Mouse (Mus musculus): ENCODE measurements at regions not wholly inside any gene's neighbourhood (a gene's known extent, or its start where the extent isn't known, plus 50 kb on each side); places are given as distances from the start of the nearest gene placed in this dataset.
A peak's percentile ranks its signal among the peaks of the same experiment; 100 is the strongest.

DNA sequence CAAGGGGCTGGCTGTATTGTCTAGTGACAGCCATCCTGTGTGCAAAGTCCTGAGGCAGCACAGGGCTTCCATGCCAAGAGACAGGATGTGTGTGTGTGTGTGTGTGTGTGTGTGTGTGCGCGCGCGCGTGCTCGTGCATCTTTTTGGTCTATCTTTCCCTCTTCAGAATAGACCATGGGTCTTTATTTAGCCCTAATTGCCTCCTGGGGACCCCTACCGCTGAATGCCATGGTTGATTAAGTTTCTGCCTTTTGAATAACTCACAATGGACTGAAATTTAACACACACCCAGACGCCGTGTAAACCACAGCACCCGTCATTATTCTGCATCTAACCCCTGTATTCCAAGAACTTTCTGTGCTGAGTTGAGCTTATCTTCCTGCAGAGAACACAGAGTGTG, 435.2 kb upstream of the Kcnab2 start:
- H3K27ac ChIP-seq (replicated peaks; ENCODE audit: insufficient read depth, low read depth, low read length), result no peak overlapping the region
- no peak overlapping the region for H3K9ac ChIP-seq (ENCODE audit: low read depth, low read length)
- 90% methylated on average over 10 of the region's 10 CpGs for WGBS
- H3K36me3 ChIP-seq (ENCODE audit: control insufficient read depth, insufficient read depth, low read length), result no peaks in the 10 kb centered on the region
- H3K27me3 ChIP-seq (ENCODE audit: control insufficient read depth, insufficient read depth, low read length), result no peaks in the 10 kb centered on the region
- no peaks in the 10 kb centered on the region for H3K4me1 ChIP-seq (ENCODE audit: control insufficient read depth, insufficient read depth, low read length)
- no peak overlapping the region for H3K4me3 ChIP-seq (ENCODE audit: insufficient read depth, low read depth, low read length)
- no peak for DNase-seq (ENCODE audit: extremely low read depth, low read depth, low spot score)
- H3K79me2 ChIP-seq (ENCODE audit: control insufficient read depth, insufficient read depth, low read length), result no peaks in the 10 kb centered on the region
- TF ChIP-seq CTCF (IDR thresholded peaks at IDR 0.05; ENCODE audit: low read depth, low read length) (no peak), POLR2A (IDR thresholded peaks at IDR 0.05; ENCODE audit: extremely low read depth, insufficient read depth, low read length) (no peak)

DNA sequence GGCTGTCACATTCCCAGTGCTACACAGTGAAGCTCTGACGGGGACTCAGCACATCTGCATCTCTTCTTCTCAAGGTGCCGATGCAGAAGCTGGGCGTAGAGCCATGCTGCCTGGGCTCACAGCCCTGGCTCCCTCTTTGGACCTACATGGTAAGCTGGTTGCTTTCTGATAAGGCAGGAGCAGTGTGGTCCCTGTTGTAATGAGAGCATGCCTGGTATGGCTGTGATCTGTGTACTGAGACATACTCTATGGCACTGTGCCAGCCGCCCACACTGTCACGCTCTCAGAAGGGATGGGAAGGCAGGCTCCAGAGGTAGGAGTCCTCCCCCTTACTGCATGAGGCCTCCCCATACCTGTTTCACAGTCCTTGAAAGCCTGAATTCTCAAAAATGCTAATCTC, 430.6 kb upstream of the Kcnab2 start:
- DNase-seq (ENCODE audit: extremely low read depth, low read depth, low spot score), result no peak
- Histone ChIP-seq H3K4me1 (ENCODE audit: control insufficient read depth, insufficient read depth, low read length) (no peaks in the 10 kb centered on the region), H3K27me3 (ENCODE audit: control insufficient read depth, insufficient read depth, low read length) (no peaks in the 10 kb centered on the region), H3K4me3 (ENCODE audit: insufficient read depth, low read depth, low read length) (no peak overlapping the region), H3K79me2 (ENCODE audit: control insufficient read depth, insufficient read depth, low read length) (no peaks in the 10 kb centered on the region), H3K27ac (replicated peaks; ENCODE audit: insufficient read depth, low read depth, low read length) (no peak overlapping the region), H3K9ac (ENCODE audit: low read depth, low read length) (no peak overlapping the region), H3K36me3 (ENCODE audit: control insufficient read depth, insufficient read depth, low read length) (no peaks in the 10 kb centered on the region)
- TF ChIP-seq CTCF (IDR thresholded peaks at IDR 0.05; ENCODE audit: low read depth, low read length) (no peak), POLR2A (IDR thresholded peaks at IDR 0.05; ENCODE audit: extremely low read depth, insufficient read depth, low read length) (no peak)
- WGBS, result 76% methylated on average over 5 of the region's 5 CpGs

GRCm38 (mm10) chr4:152902851-152903250, 425.2 kb upstream of the Kcnab2 start:
- H3K79me2 ChIP-seq (ENCODE audit: control insufficient read depth, insufficient read depth, low read length), result no peaks in the 10 kb centered on the region
- 86% methylated on average over 11 of the region's 11 CpGs for WGBS
- H3K9ac ChIP-seq (ENCODE audit: low read depth, low read length), result no peak overlapping the region
- no peak overlapping the region for H3K27ac ChIP-seq (replicated peaks; ENCODE audit: insufficient read depth, low read depth, low read length)
- no peak for DNase-seq (ENCODE audit: extremely low read depth, low read depth, low spot score)
- no peak overlapping the region for H3K4me3 ChIP-seq (ENCODE audit: insufficient read depth, low read depth, low read length)
- no peaks in the 10 kb centered on the region for H3K4me1 ChIP-seq (ENCODE audit: control insufficient read depth, insufficient read depth, low read length)
- H3K27me3 ChIP-seq (ENCODE audit: control insufficient read depth, insufficient read depth, low read length), result no peaks in the 10 kb centered on the region
- no peaks in the 10 kb centered on the region for H3K36me3 ChIP-seq (ENCODE audit: control insufficient read depth, insufficient read depth, low read length)
- TF ChIP-seq CTCF (IDR thresholded peaks at IDR 0.05; ENCODE audit: low read depth, low read length) (no peak), POLR2A (IDR thresholded peaks at IDR 0.05; ENCODE audit: extremely low read depth, insufficient read depth, low read length) (no peak)

DNA sequence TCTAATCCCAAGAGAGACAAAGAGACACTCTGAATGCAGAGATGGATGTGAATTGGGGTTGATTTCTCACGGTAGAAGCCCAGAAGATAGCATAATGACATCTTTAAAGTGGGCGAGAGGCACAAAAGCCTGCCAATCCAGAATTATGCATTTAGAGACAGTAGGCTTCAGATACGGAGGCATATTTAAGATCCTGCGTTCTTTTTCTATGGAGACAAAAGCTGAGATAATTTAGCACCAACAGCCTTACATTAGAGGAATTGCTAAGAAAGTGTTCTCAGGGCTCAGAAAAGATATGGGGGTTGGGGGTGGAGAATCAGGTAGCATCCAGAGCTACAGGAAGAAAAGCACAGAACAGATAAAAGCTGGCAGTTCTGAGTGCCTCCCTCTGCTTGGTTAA, 422.4 kb upstream of the Kcnab2 start:
- 83% methylated on average over 4 of the region's 4 CpGs for WGBS
- TF ChIP-seq POLR2A (IDR thresholded peaks at IDR 0.05; ENCODE audit: extremely low read depth, insufficient read depth, low read length) (no peak), CTCF (IDR thresholded peaks at IDR 0.05; ENCODE audit: low read depth, low read length) (no peak)
- no peak overlapping the region for H3K27ac ChIP-seq (replicated peaks; ENCODE audit: insufficient read depth, low read depth, low read length)

DNA sequence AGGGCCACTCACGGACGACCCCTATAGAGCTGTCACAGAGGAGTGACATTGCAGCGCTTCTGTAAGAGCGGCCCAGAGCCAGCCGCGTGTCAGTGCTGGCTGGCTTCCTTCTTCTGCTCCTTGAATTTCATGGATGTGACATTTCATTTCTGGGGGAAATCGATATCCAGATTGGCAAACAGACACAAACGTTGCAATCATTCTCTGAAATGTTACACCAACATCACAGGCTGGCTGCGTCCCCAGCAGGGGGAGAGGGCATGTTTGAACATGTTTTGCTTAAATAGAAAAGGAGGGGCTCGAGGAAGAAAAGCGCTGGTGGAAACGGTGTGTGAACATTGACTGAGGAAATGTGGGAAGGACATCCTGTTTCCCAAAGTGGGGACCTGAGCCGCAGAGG, 417.4 kb upstream of the Kcnab2 start:
- peak overlapping the region; percentile 53; the same call in 1 of the 2 replicates for H3K27ac ChIP-seq (replicated peaks; ENCODE audit: insufficient read depth, low read depth, low read length)
- DNase-seq (ENCODE audit: extremely low read depth, low read depth, low spot score), result peak; percentile 92
- H3K4me1 ChIP-seq (ENCODE audit: control insufficient read depth, insufficient read depth, low read length), result peaks cover 17% of the 10 kb centered on the region
- no peaks in the 10 kb centered on the region for H3K27me3 ChIP-seq (ENCODE audit: control insufficient read depth, insufficient read depth, low read length)
- no peaks in the 10 kb centered on the region for H3K79me2 ChIP-seq (ENCODE audit: control insufficient read depth, insufficient read depth, low read length)
- H3K9ac ChIP-seq (ENCODE audit: low read depth, low read length), result peak overlapping the region; percentile 33; the same call in 1 of the 2 replicates
- WGBS, result 20% methylated on average over 13 of the region's 13 CpGs
- H3K4me3 ChIP-seq (ENCODE audit: insufficient read depth, low read depth, low read length), result no peak overlapping the region
- no peaks in the 10 kb centered on the region for H3K36me3 ChIP-seq (ENCODE audit: control insufficient read depth, insufficient read depth, low read length)
- 0 out of 2 replicates have a peak, but pooled peaks have one; percentile 10 for TF ChIP-seq CTCF (IDR thresholded peaks at IDR 0.05; ENCODE audit: low read depth, low read length)
- TF ChIP-seq POLR2A (IDR thresholded peaks at IDR 0.05; ENCODE audit: extremely low read depth, insufficient read depth, low read length), result no peak

More for the DNA sequence above, 422.4 kb upstream of the Kcnab2 start:
- H3K27me3 ChIP-seq (ENCODE audit: control insufficient read depth, insufficient read depth, low read length), result no peaks in the 10 kb centered on the region
- no peak overlapping the region for H3K4me3 ChIP-seq (ENCODE audit: insufficient read depth, low read depth, low read length)
- DNase-seq (ENCODE audit: extremely low read depth, low read depth, low spot score), result no peak
- H3K79me2 ChIP-seq (ENCODE audit: control insufficient read depth, insufficient read depth, low read length), result no peaks in the 10 kb centered on the region
- H3K36me3 ChIP-seq (ENCODE audit: control insufficient read depth, insufficient read depth, low read length), result no peaks in the 10 kb centered on the region
- no peak overlapping the region for H3K9ac ChIP-seq (ENCODE audit: low read depth, low read length)
- H3K4me1 ChIP-seq (ENCODE audit: control insufficient read depth, insufficient read depth, low read length), result peaks cover 9% of the 10 kb centered on the region

DNA sequence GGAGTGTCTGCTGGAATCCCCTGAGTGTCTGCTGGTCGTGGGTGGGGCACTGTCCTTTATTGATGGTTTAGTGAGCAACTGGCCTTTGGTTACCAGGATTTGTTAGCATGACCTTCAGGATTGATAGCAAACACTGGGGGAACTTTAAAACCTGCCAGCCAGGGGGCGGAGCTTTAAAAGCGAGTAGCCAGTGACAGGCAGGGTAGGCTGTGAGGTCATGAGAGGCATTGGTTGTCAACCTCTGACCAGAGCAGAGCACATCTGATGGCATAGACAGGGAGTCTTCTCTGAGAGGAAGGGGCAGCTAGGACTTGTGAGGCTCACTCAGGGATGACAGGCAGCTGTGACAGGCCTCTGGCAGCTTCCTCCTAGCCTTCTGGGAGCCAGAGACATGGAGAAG, 415.3 kb upstream of the Kcnab2 start:
- TF ChIP-seq POLR2A (IDR thresholded peaks at IDR 0.05; ENCODE audit: extremely low read depth, insufficient read depth, low read length), result no peak
- TF ChIP-seq CTCF (IDR thresholded peaks at IDR 0.05; ENCODE audit: low read depth, low read length), result no peak
- no peaks in the 10 kb centered on the region for H3K27me3 ChIP-seq (ENCODE audit: control insufficient read depth, insufficient read depth, low read length)
- DNase-seq (ENCODE audit: extremely low read depth, low read depth, low spot score), result peak; percentile 88
- peak overlapping the region; percentile 58 for H3K27ac ChIP-seq (replicated peaks; ENCODE audit: insufficient read depth, low read depth, low read length)
- peaks cover 19% of the 10 kb centered on the region for H3K4me1 ChIP-seq (ENCODE audit: control insufficient read depth, insufficient read depth, low read length)
- H3K36me3 ChIP-seq (ENCODE audit: control insufficient read depth, insufficient read depth, low read length), result no peaks in the 10 kb centered on the region
- no peak overlapping the region for H3K9ac ChIP-seq (ENCODE audit: low read depth, low read length)
- no peak overlapping the region for H3K4me3 ChIP-seq (ENCODE audit: insufficient read depth, low read depth, low read length)
- 38% methylated on average over 3 of the region's 3 CpGs for WGBS
- no peaks in the 10 kb centered on the region for H3K79me2 ChIP-seq (ENCODE audit: control insufficient read depth, insufficient read depth, low read length)

Data from liver, adult 2 months (tissue).